Mouse (Mus musculus) midbrain, postnatal 0 days (tissue): ENCODE measurements at regions not wholly inside any gene's neighbourhood (a gene's known extent, or its start where the extent isn't known, plus 50 kb on each side); places are given as distances from the start of the nearest gene placed in this dataset.

Experiments used
- ATAC-seq: fragments of 200-750 bp; cut with Nextera tagmentation; 2 replicates; pipeline ENCODE4 v1.8.0; 2017; ENCODE audit warnings: moderate number of reproducible peaks, mild to moderate bottlenecking, moderate TSS enrichment, moderate library complexity; ENCODE audit not compliant: low FRiP score
- DNase-seq: peaks from one replicate; pipeline ENCODE4 v3.0.0-alpha.2; 2015; ENCODE audit warnings: low spot score
- H3K27ac ChIP-seq: fragments of 300-500 bp; sonication (generic); 2 replicates; pipeline ENCODE4 v1.5.1; 2014; ENCODE audit warnings: low read depth, mild to moderate bottlenecking, low read length, mixed read lengths
- H3K27me3 ChIP-seq: fragments of 300-500 bp; sonication (generic); 2 replicates; pipeline ENCODE4 v1.6.1; 2014; ENCODE audit warnings: low read length, control low read depth, mixed read lengths; ENCODE audit not compliant: insufficient read depth
- H3K36me3 ChIP-seq: fragments of 300-500 bp; sonication (generic); 2 replicates; pipeline ENCODE4 v1.6.1; 2014; ENCODE audit warnings: low read length, control low read depth, mixed read lengths; ENCODE audit not compliant: insufficient read depth
- H3K4me1 ChIP-seq: fragments of 300-500 bp; sonication (generic); 2 replicates; pipeline ENCODE4 v1.6.1; 2014; ENCODE audit warnings: mild to moderate bottlenecking, control low read depth, antibody characterized with exemption, low read length, mixed read lengths; ENCODE audit not compliant: insufficient read depth
- H3K4me2 ChIP-seq: fragments of 300-500 bp; sonication (generic); 2 replicates; pipeline ENCODE4 v1.6.1; 2014; ENCODE audit warnings: low read depth, mild to moderate bottlenecking, low read length, mixed read lengths; ENCODE audit not compliant: poor library complexity, severe bottlenecking
- H3K4me3 ChIP-seq: fragments of 300-500 bp; sonication (generic); 2 replicates; pipeline ENCODE4 v1.5.1; 2014; ENCODE audit warnings: low read depth, mild to moderate bottlenecking, low read length, moderate library complexity
- H3K9ac ChIP-seq: fragments of 300-500 bp; sonication (generic); replicated peaks from 2 replicates; pipeline ENCODE4 v1.6.1; 2014; ENCODE audit warnings: mild to moderate bottlenecking, low read length, moderate library complexity, mixed read lengths; ENCODE audit not compliant: poor library complexity, severe bottlenecking
- H3K9me3 ChIP-seq: fragments of 300-500 bp; sonication (generic); 2 replicates; pipeline ENCODE4 v1.6.1; 2016; ENCODE audit warnings: low read length, control low read depth
- CTCF ChIP-seq: IDR thresholded peaks from 2 replicates; pipeline ENCODE4 v1.5.1; 2016; ENCODE audit warnings: antibody characterized with exemption, mild to moderate bottlenecking
- WGBS: fragments of 180-500 bp; shearing (Covaris S2); extraction: QIAGEN DNeasy Blood & Tissue Kit; methylation state at CpG from one replicate; pipeline ENCODE4 v1.1.7; 2014; 5-methylcytosine and 5-hydroxymethylcytosine counted together

- ATAC-seq (no peak), DNase-seq (peak; percentile 27)
- no peaks in the 10 kb centered on the region for H3K36me3 ChIP-seq
- WGBS, result 86% methylated on average over 2 of the region's 2 CpGs
- no peak overlapping the region for H3K4me3 ChIP-seq
- H3K27ac ChIP-seq, result no peak overlapping the region
- H3K27me3 ChIP-seq, result no peaks in the 10 kb centered on the region
- no peaks in the 10 kb centered on the region for H3K4me1 ChIP-seq
- H3K9ac ChIP-seq, result no peak overlapping the region
- no peak overlapping the region for H3K4me2 ChIP-seq
- no peaks in the 10 kb centered on the region for H3K9me3 ChIP-seq
- TF ChIP-seq CTCF, result no peak
Observed at GRCm38 (mm10) chr13:70177066-70177465, 374.9 kb downstream of the Med10 start.

GRCm38 (mm10) chr13:70178073-70178491 lies 375.9 kb downstream of the Med10 start:
- Histone ChIP-seq H3K9ac (no peak overlapping the region), H3K4me1 (no peaks in the 10 kb centered on the region), H3K27me3 (no peaks in the 10 kb centered on the region), H3K4me2 (no peak overlapping the region), H3K36me3 (no peaks in the 10 kb centered on the region), H3K27ac (no peak overlapping the region), H3K4me3 (no peak overlapping the region), H3K9me3 (no peaks in the 10 kb centered on the region)
- WGBS, result 46% methylated on average over 8 of the region's 8 CpGs
- TF ChIP-seq CTCF, result no peak
- no peak for ATAC-seq
- peak; percentile 30 for DNase-seq

DNA sequence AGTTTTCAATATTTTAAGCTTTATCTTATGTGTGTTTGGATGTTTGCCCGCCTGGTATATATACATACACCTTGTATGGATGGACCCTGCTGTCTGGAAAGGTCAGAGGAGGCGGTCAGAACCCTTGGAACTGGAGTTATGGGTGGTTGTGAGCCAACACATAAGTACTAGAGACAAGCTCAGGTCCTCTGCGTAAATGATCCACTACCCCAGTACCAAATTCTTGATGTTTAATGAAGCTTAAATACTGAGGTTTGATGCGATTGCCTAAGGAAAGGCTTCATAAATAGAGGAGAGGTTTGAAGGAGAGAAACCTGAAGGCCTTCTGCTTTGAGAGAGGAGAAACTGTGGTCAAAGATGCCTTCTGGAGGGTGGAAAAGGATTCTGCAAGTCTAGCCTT lies 388.8 kb downstream of the Med10 start:
- 88% methylated on average over 4 of the region's 4 CpGs for WGBS
- no peak for TF ChIP-seq CTCF
- no peak for ATAC-seq
- no peaks in the 10 kb centered on the region for H3K27me3 ChIP-seq
- no peaks in the 10 kb centered on the region for H3K9me3 ChIP-seq
- H3K4me1 ChIP-seq, result no peaks in the 10 kb centered on the region
- H3K9ac ChIP-seq, result no peak overlapping the region
- no peak overlapping the region for H3K4me2 ChIP-seq
- H3K27ac ChIP-seq, result no peak overlapping the region
- no peak overlapping the region for H3K4me3 ChIP-seq
- no peaks in the 10 kb centered on the region for H3K36me3 ChIP-seq
- DNase-seq, result no peak

DNA sequence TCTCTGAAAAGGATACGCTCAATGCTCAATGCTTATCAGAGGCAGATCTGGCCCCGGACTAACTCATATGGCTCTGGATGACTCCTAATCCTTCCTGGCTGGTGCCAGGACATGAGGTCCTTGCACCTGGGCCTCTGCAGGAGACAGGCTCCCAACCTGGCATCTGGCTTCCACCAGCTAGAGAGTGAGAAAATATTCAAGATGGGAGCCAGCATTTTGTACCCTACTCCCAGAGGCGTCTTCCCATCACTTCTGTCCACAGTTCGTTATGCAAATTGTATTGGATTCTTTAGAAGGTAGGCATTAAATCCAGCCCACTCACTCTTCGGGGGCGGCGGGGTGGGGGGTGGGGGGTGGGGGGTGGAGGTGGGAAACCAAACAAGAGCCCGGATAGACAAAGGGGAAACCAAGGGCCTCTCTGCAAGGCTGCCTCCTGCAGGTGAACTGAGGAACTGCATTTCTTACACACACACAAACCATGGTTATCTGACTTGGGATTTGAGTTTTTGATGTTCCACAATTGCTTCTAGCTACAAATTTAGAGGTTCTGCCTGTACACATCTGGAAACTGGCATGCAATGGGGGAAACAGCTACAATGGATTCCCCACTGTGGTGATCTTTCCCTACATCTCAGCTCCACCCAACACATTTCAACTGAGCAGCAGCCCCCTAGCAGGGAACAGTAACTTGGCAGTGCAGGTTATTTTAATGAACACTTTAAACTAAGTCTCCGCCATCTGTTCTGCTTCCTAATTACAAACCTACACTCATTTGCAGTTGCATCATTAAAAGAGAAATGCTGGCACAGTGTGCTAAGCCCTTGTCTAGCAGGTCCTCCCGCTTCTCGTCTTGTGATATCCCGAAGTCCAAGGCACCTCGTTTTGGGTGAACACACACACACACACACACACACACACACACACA lies 390.2 kb downstream of the Med10 start:
- no peaks in the 10 kb centered on the region for H3K36me3 ChIP-seq
- H3K4me1 ChIP-seq, result no peaks in the 10 kb centered on the region
- H3K4me3 ChIP-seq, result no peak overlapping the region
- no peak overlapping the region for H3K9ac ChIP-seq
- peak; percentile 69 for DNase-seq
- H3K27me3 ChIP-seq, result no peaks in the 10 kb centered on the region
- no peaks in the 10 kb centered on the region for H3K9me3 ChIP-seq
- ATAC-seq, result peak; percentile 34; the same call in 1 of the 2 replicates
- no peak overlapping the region for H3K4me2 ChIP-seq
- H3K27ac ChIP-seq, result no peak overlapping the region
- peak; percentile 32; the same call in 1 of the 2 replicates for TF ChIP-seq CTCF
- WGBS, result 79% methylated on average over 13 of the region's 13 CpGs

DNA sequence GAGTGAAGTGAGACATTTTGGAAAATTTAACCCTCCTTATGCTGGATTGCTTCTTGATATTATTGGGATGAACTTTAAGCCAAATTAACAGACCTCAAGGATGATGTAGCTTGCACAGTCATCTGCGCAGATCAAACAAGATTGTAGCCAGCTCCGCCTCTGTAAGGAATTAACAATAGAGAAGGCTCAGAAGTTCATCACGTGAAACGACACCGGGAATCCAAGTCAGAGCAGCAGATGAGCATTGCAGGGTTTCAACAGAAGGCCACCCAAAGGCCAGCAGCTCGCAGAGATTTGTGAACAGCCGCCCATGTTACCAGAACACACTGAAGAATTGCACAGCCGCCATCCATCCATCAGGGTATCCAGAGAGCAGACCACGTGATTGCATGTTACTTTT lies 391.1 kb downstream of the Med10 start:
- Histone ChIP-seq H3K27me3 (no peaks in the 10 kb centered on the region), H3K27ac (no peak overlapping the region), H3K4me1 (no peaks in the 10 kb centered on the region), H3K4me3 (no peak overlapping the region), H3K9ac (no peak overlapping the region), H3K9me3 (no peaks in the 10 kb centered on the region), H3K36me3 (no peaks in the 10 kb centered on the region), H3K4me2 (no peak overlapping the region)
- no peak for TF ChIP-seq CTCF
- ATAC-seq, result no peak
- 74% methylated on average over 9 of the region's 9 CpGs for WGBS
- DNase-seq, result no peak

GRCm38 (mm10) chr13:70195854-70196253 lies 393.7 kb downstream of the Med10 start:
- no peak overlapping the region for H3K4me3 ChIP-seq
- no peak for ATAC-seq
- no peaks in the 10 kb centered on the region for H3K4me1 ChIP-seq
- no peaks in the 10 kb centered on the region for H3K27me3 ChIP-seq
- no peak for DNase-seq
- 91% methylated on average over 4 of the region's 4 CpGs for WGBS
- no peak overlapping the region for H3K9ac ChIP-seq
- no peak for TF ChIP-seq CTCF
- no peaks in the 10 kb centered on the region for H3K36me3 ChIP-seq
- H3K4me2 ChIP-seq, result no peak overlapping the region
- H3K27ac ChIP-seq, result no peak overlapping the region
- no peaks in the 10 kb centered on the region for H3K9me3 ChIP-seq
